Mouse (Mus musculus): ENCODE measurements around the gene Klhl23. TPM values are rescaled to one million over a fixed set of nuclear protein-coding genes. Genes with fewer than 3 reads are reported as not detected.

Klhl23 gene
- polyA plus RNA-seq, 1 experiment = not detected

DNA sequence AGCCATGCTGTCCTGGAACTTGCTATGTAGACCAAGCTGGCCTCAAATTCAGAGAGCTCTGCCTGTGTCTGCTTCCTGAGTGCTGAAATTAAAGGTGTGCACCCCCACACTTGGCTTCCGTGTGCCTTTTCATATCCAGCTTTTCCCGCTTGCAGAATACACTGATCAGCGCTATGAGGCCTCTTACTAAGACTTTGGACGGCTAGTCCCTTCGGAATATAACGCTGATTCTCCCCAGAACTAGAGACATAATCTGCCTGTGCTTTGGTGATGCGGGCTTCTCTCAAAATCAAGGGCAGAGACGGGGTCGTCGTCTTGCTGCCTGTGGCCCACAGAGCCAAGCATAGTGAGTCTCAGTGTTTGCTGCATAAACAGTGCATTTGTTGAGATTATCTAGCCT, 4.2 kb downstream of the Klhl23 start:
- TF ChIP-seq CTCF (IDR thresholded peaks at IDR 0.05; ENCODE audit: insufficient read depth, low read depth, low read length) (no peak), POLR2A (IDR thresholded peaks at IDR 0.05; ENCODE audit: insufficient read depth, low read depth, low read length) (no peak)
- 51% methylated on average over 10 of the region's 10 CpGs for WGBS
- H3K4me3 ChIP-seq (ENCODE audit: insufficient read depth, low read depth, low read length) = no peak overlapping the region
- peaks cover 9% of the 10 kb centered on the region for H3K4me1 ChIP-seq (ENCODE audit: control insufficient read depth, insufficient read depth, low read length)
- peak overlapping the region; percentile 48; the same call in 1 of the 2 replicates for H3K27ac ChIP-seq (ENCODE audit: insufficient read depth, low read depth, low read length)

DNA sequence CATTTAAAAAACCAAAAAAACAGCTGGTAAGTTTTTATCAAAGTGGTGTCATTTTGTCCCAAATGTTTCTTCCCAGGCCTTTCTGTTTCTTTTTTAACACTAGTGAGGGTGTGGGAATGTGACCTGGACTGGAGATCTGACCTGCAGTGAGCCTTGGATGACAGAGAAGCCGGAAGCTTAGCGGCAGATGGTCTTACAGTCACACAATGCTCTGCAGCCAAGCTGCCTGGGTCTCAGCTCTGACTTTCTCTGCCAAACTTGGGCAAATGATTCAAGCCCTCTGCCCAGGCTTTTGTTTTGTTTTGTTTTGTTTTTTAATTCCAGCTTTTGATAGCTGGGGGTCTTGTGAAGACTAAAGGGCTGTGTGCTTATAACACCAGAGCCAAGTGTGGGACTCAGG, 4.6 kb downstream of the Klhl23 start:
- whole genome bisulfite sequencing = 41% methylated on average over 2 of the region's 2 CpGs
- Histone ChIP-seq H3K4me1 (ENCODE audit: control insufficient read depth, insufficient read depth, low read length) (peaks cover 9% of the 10 kb centered on the region), H3K27ac (ENCODE audit: insufficient read depth, low read depth, low read length) (peak overlapping the region; percentile 37; the same call in 1 of the 2 replicates), H3K4me3 (ENCODE audit: insufficient read depth, low read depth, low read length) (no peak overlapping the region)
- TF ChIP-seq POLR2A (IDR thresholded peaks at IDR 0.05; ENCODE audit: insufficient read depth, low read depth, low read length) (no peak), CTCF (IDR thresholded peaks at IDR 0.05; ENCODE audit: insufficient read depth, low read depth, low read length) (no peak)

DNA sequence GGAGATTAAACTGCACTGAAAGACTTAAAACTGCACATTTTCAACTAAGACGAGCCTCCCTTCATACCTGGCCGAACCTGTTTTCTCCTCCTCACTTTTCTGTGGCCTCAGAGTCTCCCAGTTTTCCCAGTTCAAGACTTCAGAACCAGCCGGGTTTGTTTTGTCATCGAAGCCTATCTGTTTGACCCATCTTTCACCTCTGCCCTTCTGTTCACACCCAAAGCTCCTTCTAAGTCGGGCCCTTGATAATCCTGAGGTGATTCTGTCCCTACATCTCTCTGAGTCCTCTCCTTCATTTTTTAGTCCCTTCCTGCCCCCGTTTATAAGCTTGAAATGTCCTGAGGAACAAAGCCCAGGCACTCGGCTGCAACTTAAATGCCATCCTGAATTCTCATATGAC, 6.3 kb downstream of the Klhl23 start:
- Histone ChIP-seq H3K4me3 (ENCODE audit: insufficient read depth, low read depth, low read length) (no peak overlapping the region), H3K27ac (ENCODE audit: insufficient read depth, low read depth, low read length) (no peak overlapping the region), H3K4me1 (ENCODE audit: control insufficient read depth, insufficient read depth, low read length) (peaks cover 9% of the 10 kb centered on the region)
- TF ChIP-seq POLR2A (IDR thresholded peaks at IDR 0.05; ENCODE audit: insufficient read depth, low read depth, low read length) (no peak), CTCF (IDR thresholded peaks at IDR 0.05; ENCODE audit: insufficient read depth, low read depth, low read length) (no peak)
- 68% methylated on average over 7 of the region's 7 CpGs for WGBS

DNA sequence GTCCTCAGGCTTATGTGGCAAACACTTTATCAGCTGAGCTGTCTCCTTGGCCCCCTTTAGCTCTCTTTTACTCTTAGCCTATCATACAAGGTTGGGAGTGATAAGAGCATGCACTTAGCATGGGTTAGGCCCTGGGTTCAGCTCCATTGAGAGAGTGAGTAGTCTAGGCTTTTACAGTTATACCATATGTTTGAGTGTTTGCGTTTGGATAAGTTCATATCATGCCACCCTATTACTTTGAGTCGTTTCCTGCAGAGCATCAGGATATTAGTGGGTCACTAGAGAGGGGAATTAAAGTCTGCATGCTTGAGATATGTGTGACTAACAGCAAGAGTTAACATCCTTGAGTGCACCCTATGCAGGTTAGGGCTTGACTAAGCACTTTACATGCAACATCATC, 7.9 kb downstream of the Klhl23 start:
- no peak for TF ChIP-seq CTCF (IDR thresholded peaks at IDR 0.05; ENCODE audit: insufficient read depth, low read depth, low read length)
- H3K4me1 ChIP-seq (ENCODE audit: control insufficient read depth, insufficient read depth, low read length) = peaks cover 9% of the 10 kb centered on the region
- 97% methylated on average over 2 of the region's 2 CpGs for WGBS
- H3K27ac ChIP-seq (ENCODE audit: insufficient read depth, low read depth, low read length) = no peak overlapping the region
- H3K4me3 ChIP-seq (ENCODE audit: insufficient read depth, low read depth, low read length) = no peak overlapping the region

DNA sequence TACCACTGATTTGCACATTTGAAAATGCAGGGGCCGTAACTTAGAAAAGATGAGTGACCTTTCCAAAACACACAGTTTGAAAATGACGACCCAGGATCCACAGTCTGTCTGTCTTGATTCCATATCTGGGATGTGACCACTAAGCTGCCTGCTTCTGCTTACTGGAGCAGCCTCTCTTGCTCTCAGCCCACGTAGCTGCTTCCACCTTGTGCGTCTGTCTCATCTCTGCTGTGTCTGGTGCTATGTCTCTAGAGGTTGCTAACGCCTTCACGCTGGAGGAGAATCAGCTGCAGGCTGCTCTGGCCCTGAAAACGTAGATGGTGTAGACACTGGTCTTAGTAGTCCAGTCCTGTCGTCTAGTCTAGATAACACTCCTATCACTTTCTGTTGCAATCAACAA, 8.4 kb downstream of the Klhl23 start:
- Histone ChIP-seq H3K4me3 (ENCODE audit: insufficient read depth, low read depth, low read length) (no peak overlapping the region), H3K4me1 (ENCODE audit: control insufficient read depth, insufficient read depth, low read length) (peaks cover 9% of the 10 kb centered on the region), H3K27ac (ENCODE audit: insufficient read depth, low read depth, low read length) (no peak overlapping the region)
- 87% methylated on average over 8 of the region's 8 CpGs for WGBS
- TF ChIP-seq CTCF (IDR thresholded peaks at IDR 0.05; ENCODE audit: insufficient read depth, low read depth, low read length) = no peak
- TF ChIP-seq POLR2A (IDR thresholded peaks at IDR 0.05; ENCODE audit: insufficient read depth, low read depth, low read length) = no peak

DNA sequence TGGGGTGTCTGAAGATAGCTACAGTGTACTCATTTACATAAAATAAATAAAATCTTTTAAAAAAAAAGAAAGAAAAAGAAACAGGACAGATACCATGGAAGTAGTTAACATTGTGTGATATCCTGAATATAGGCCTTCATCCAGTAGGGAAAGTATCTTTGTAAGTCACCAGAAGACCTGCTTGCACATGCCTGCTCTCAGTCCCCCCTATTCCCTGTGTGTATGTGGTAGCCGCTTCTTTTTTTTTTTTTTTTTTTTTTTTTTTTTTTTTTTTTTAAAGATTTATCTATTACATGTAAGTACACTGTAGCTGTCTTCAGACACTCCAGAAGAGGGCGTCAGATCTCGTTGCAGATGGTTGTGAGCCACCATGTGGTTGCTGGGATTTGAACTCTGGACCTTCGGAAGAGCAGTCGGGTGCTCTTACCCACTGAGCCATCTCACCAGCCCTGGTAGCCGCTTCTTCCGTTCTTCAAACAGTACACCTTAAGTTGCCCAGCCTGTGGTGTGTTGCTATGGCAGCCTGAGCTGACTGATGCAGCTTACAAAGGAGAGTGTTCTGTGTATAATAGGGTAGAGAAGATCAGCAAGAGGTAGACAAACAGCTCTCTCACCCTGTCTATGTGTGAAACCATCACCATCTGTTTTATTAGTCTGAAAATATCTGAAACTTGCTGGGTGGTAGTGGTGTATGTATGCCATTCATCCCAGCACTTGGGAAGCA, 15.7 kb downstream of the Klhl23 start:
- Histone ChIP-seq H3K4me3 (ENCODE audit: insufficient read depth, low read depth, low read length) (no peak overlapping the region), H3K4me1 (ENCODE audit: control insufficient read depth, insufficient read depth, low read length) (peaks cover 5% of the 10 kb centered on the region), H3K27ac (ENCODE audit: insufficient read depth, low read depth, low read length) (no peak overlapping the region)
- TF ChIP-seq CTCF (IDR thresholded peaks at IDR 0.05; ENCODE audit: insufficient read depth, low read depth, low read length) (no peak), POLR2A (IDR thresholded peaks at IDR 0.05; ENCODE audit: insufficient read depth, low read depth, low read length) (no peak)
- 75% methylated on average over 7 of the region's 7 CpGs for WGBS

DNA sequence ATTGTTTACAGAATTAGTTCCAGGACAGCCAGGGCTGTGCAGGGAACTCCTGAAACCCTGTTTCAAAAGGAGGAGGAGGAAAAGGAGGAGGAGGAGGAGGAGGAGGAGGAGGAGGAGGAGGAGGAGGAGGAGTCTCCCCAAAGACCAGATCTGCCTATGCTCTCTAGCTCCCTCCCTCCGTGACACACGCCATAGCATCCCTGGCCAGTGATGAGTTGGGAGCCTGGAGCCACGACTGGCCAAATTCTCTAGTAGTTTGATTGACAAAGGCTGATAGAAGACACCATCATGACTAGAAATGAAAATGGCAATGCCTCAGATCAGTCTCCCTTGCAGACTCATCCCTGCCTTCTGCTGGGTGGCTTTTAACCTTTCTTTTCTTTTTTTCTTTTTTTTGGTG, 16.3 kb downstream of the Klhl23 start:
- Histone ChIP-seq H3K4me3 (ENCODE audit: insufficient read depth, low read depth, low read length) (no peak overlapping the region), H3K4me1 (ENCODE audit: control insufficient read depth, insufficient read depth, low read length) (peaks cover 5% of the 10 kb centered on the region), H3K27ac (ENCODE audit: insufficient read depth, low read depth, low read length) (no peak overlapping the region)
- 47% methylated on average over 3 of the region's 3 CpGs for WGBS
- no peak for TF ChIP-seq CTCF (IDR thresholded peaks at IDR 0.05; ENCODE audit: insufficient read depth, low read depth, low read length)
- no peak for TF ChIP-seq POLR2A (IDR thresholded peaks at IDR 0.05; ENCODE audit: insufficient read depth, low read depth, low read length)

DNA sequence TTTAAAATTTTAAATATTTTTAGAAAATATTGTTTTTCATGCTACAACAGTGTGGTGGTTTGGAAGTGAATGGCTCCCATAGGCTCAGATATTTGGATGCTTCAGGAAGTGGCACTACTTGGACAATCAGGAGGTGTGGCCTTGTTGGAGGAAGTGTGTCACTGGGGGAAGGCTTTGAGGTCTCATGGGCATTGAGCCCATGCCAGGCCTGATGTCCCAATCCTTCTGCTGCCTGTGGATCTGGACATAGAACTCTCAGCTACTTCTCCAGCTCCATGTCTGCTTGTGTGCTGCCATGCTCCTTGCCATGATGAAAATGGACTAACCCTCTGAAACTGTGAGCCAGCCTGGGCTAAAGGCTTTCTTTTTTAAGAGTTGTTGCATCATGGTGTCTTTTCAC, 17.0 kb downstream of the Klhl23 start:
- TF ChIP-seq POLR2A (IDR thresholded peaks at IDR 0.05; ENCODE audit: insufficient read depth, low read depth, low read length) = no peak
- TF ChIP-seq CTCF (IDR thresholded peaks at IDR 0.05; ENCODE audit: insufficient read depth, low read depth, low read length) = no peak
- peaks cover 5% of the 10 kb centered on the region for H3K4me1 ChIP-seq (ENCODE audit: control insufficient read depth, insufficient read depth, low read length)
- H3K27ac ChIP-seq (ENCODE audit: insufficient read depth, low read depth, low read length) = no peak overlapping the region
- H3K4me3 ChIP-seq (ENCODE audit: insufficient read depth, low read depth, low read length) = no peak overlapping the region

DNA sequence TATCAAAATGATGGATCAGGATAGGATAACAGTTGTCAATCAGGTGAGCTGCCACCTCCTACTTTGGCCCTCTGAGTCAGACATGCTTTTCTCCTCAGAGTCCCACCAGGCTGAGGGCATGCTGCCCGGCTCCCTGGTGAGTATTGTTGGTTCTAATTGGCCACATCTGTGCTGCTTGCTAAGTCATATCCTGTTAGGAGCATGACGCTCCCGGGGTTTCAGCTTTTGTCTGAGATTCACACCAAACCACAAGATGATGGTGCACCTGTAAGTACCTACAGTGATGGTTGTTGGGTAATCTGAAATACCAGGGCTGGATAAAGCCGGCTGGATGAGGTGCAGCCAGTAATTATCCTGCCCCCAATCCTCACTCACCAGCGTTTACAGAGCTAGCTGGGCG, 18.5 kb downstream of the Klhl23 start:
- Histone ChIP-seq H3K4me3 (ENCODE audit: insufficient read depth, low read depth, low read length) (no peak overlapping the region), H3K27ac (ENCODE audit: insufficient read depth, low read depth, low read length) (peak overlapping the region; percentile 16), H3K4me1 (ENCODE audit: control insufficient read depth, insufficient read depth, low read length) (peaks cover 5% of the 10 kb centered on the region)
- WGBS = 8% methylated on average over 6 of the region's 6 CpGs
- TF ChIP-seq POLR2A (IDR thresholded peaks at IDR 0.05; ENCODE audit: insufficient read depth, low read depth, low read length) (no peak), CTCF (IDR thresholded peaks at IDR 0.05; ENCODE audit: insufficient read depth, low read depth, low read length) (no peak)

Measured in olfactory bulb, adult 2 months (tissue).